Mouse (Mus musculus): ENCODE results near the gene Rab9. TPM values are rescaled to one million over a fixed set of nuclear protein-coding genes. Genes with fewer than 3 reads are reported as not detected.

The Rab9 gene
- total and polyA plus RNA-seq, 3 experiments: 21.5 to 60.9 (median 36.2) TPM

- Histone ChIP-seq H3K27me3 (replicated peaks) (no peaks in the 10 kb centered on the region), H3K27ac (ENCODE audit: insufficient read depth, low read depth) (no peak overlapping the region), H3K9ac (ENCODE audit: insufficient read depth, low read depth) (no peak overlapping the region), H3K4me2 (ENCODE audit: insufficient read depth, low read depth, poor library complexity, severe bottlenecking) (no peak overlapping the region), H3K9me3 (replicated peaks; ENCODE audit: low read length) (no peaks in the 10 kb centered on the region), H3K79me2 (replicated peaks; ENCODE audit: control insufficient read depth, extremely low read depth, insufficient read depth, poor library complexity, severe bottlenecking) (no peaks in the 10 kb centered on the region), H3K4me3 (replicated peaks in 1 of 3; ENCODE audit: low read depth in 2 of 3, low read length in 2 of 3, poor library complexity in 1 of 3) (no peak overlapping the region), H3K36me3 (replicated peaks in 1 of 2; ENCODE audit: control insufficient read depth in 1 of 2, insufficient read depth in 1 of 2, low read length in 1 of 2) (peaks cover 0 to 10% of the 10 kb centered on the region in 2 experiments), H3K4me1 (ENCODE audit: control insufficient read depth in 1 of 2, insufficient read depth in 2 of 2) (no peaks in the 10 kb centered on the region)
- dilution Hi-C loops (cut with MboI; ENCODE audit: extremely low pct_ligation_motif_present, extremely low pct_unique_long_range_greater_than_20kb, low sequenced_read_pairs): no loop called here
- in situ Hi-C loops (cut with MboI; ENCODE audit: low pct_ligation_motif_present, low pct_unique_long_range_greater_than_20kb, low sequenced_read_pairs): no loop called here
- TF ChIP-seq USF1 (IDR thresholded peaks at IDR 0.05; ENCODE audit: low read depth, low read length) (no peak), TCF12 (IDR thresholded peaks at IDR 0.05; ENCODE audit: low read depth, low read length) (no peak), JUND (conservative IDR thresholded peaks at IDR 0.05; ENCODE audit: low read depth, low read length) (no peak), EP300 (IDR thresholded peaks at IDR 0.05; ENCODE audit: low read length) (no peak), ZC3H11A (IDR thresholded peaks at IDR 0.05; ENCODE audit: low read depth, low read length) (no peak), GABPA (IDR thresholded peaks at IDR 0.05; ENCODE audit: insufficient replicate concordance, low read depth, low read length) (no peak), IRF4 (IDR thresholded peaks at IDR 0.05; ENCODE audit: low read depth, low read length) (no peak), MYC (IDR thresholded peaks at IDR 0.05; ENCODE audit: low read depth, low read length) (no peak), BHLHE40 (IDR thresholded peaks at IDR 0.05; ENCODE audit: low read depth, low read length) (no peak), MAZ (IDR thresholded peaks at IDR 0.05; ENCODE audit: low read depth, low read length) (no peak), CTCF (conservative IDR thresholded peaks at IDR 0.05 in 1 of 2, IDR thresholded peaks at IDR 0.05 in 1 of 2; ENCODE audit: low read depth in 2 of 2, low read length in 2 of 2) (no peak), MXI1 (IDR thresholded peaks at IDR 0.05; ENCODE audit: low read depth, low read length) (no peak), E2F4 (IDR thresholded peaks at IDR 0.05; ENCODE audit: insufficient replicate concordance, low read depth, low read length) (no peak), CHD2 (IDR thresholded peaks at IDR 0.05; ENCODE audit: low read length) (no peak), MEF2A (IDR thresholded peaks at IDR 0.05; ENCODE audit: borderline replicate concordance, low read depth, low read length) (no peak)
- DNase-seq (ENCODE audit: extremely low read depth): no peak
These were observed 18.1 kb upstream of the Rab9 start for GRCm38 (mm10) chrX:166497771-166498170.

- DNase-seq (ENCODE audit: extremely low read depth): no peak
- Histone ChIP-seq H3K27me3 (replicated peaks) (no peaks in the 10 kb centered on the region), H3K9me3 (replicated peaks; ENCODE audit: low read length) (no peaks in the 10 kb centered on the region), H3K36me3 (replicated peaks in 1 of 2; ENCODE audit: control insufficient read depth in 1 of 2, insufficient read depth in 1 of 2, low read length in 1 of 2) (no peaks in the 10 kb centered on the region), H3K4me3 (replicated peaks in 1 of 3; ENCODE audit: low read depth in 2 of 3, low read length in 2 of 3, poor library complexity in 1 of 3) (no peak overlapping the region), H3K9ac (ENCODE audit: insufficient read depth, low read depth) (no peak overlapping the region; the same call in 1 of the 2 replicates), H3K27ac (ENCODE audit: insufficient read depth, low read depth) (no peak overlapping the region), H3K79me2 (replicated peaks; ENCODE audit: control insufficient read depth, extremely low read depth, insufficient read depth, poor library complexity, severe bottlenecking) (no peaks in the 10 kb centered on the region), H3K4me2 (ENCODE audit: insufficient read depth, low read depth, poor library complexity, severe bottlenecking) (peak overlapping the region; percentile 71; the same call in 1 of the 2 replicates), H3K4me1 (ENCODE audit: control insufficient read depth in 1 of 2, insufficient read depth in 2 of 2) (no peaks in the 10 kb centered on the region)
- TF ChIP-seq TBP (conservative IDR thresholded peaks at IDR 0.05; ENCODE audit: low read depth, low read length): peak; percentile 87
- TF ChIP-seq MAFK (IDR thresholded peaks at IDR 0.05; ENCODE audit: insufficient replicate concordance, low read length): no peak
- TF ChIP-seq CHD1 (IDR thresholded peaks at IDR 0.05; ENCODE audit: low read depth, low read length): no peak
- in situ Hi-C loops (cut with MboI; ENCODE audit: low pct_ligation_motif_present, low pct_unique_long_range_greater_than_20kb, low sequenced_read_pairs): no loop called here
- dilution Hi-C loops (cut with MboI; ENCODE audit: extremely low pct_ligation_motif_present, extremely low pct_unique_long_range_greater_than_20kb, low sequenced_read_pairs): no loop called here
These were observed 15.4 kb upstream of the Rab9 start for GRCm38 (mm10) chrX:166495052-166495451.
